Mouse (Mus musculus): ENCODE results near the gene Mrpl20. TPM values are rescaled to one million over a fixed set of nuclear protein-coding genes. Genes with fewer than 3 reads are reported as not detected.
A peak's percentile ranks its signal among the peaks of the same experiment; 100 is the strongest.

The Mrpl20 gene
- total and polyA plus RNA-seq, 3 experiments = 336 to 346 TPM; not detected in 1

GRCm38 (mm10) chr4:155793730-155794129, 8.9 kb upstream of the Mrpl20 start:
- H3K4me1 ChIP-seq (ENCODE audit: control insufficient read depth in 1 of 2, insufficient read depth in 2 of 2, low read length in 2 of 2) = peaks cover under 1 to 1% of the 10 kb centered on the region in 2 experiments; a peak in 3 of 4 replicates
- no peak overlapping the region for H3K4me3 ChIP-seq (ENCODE audit: control insufficient read depth in 1 of 2, insufficient read depth in 1 of 2, low read depth in 2 of 2, low read length in 2 of 2)
- TF ChIP-seq E2F4 (IDR thresholded peaks at IDR 0.05; ENCODE audit: borderline replicate concordance, low read depth, low read length) = no peak
- TF ChIP-seq ETS1 (IDR thresholded peaks at IDR 0.05; ENCODE audit: low read depth, low read length) = no peak
- TF ChIP-seq USF2 (IDR thresholded peaks at IDR 0.05; ENCODE audit: borderline replicate concordance in 1 of 2, insufficient read depth in 1 of 2, low read depth in 1 of 2, low read length in 2 of 2) = no peak
- TF ChIP-seq TCF12 (IDR thresholded peaks at IDR 0.05; ENCODE audit: low read depth, low read length) = no peak
- no peak for TF ChIP-seq MEF2A (IDR thresholded peaks at IDR 0.05; ENCODE audit: extremely low read depth, insufficient replicate concordance, low read depth, low read length, poor library complexity, severe bottlenecking)
- no peak for TF ChIP-seq ZKSCAN1 (IDR thresholded peaks at IDR 0.05; ENCODE audit: low read depth, low read length)
- no peak for TF ChIP-seq CTCF (IDR thresholded peaks at IDR 0.05 in 2 of 3, conservative IDR thresholded peaks at IDR 0.05 in 1 of 3; ENCODE audit: control insufficient read depth in 1 of 3, insufficient read depth in 1 of 3, low read depth in 2 of 3, low read length in 3 of 3, poor library complexity in 1 of 3, severe bottlenecking in 1 of 3)
- H3K79me2 ChIP-seq (ENCODE audit: control insufficient read depth, insufficient read depth, low read length, poor library complexity) = no peaks in the 10 kb centered on the region
- H3K27ac ChIP-seq (ENCODE audit: control insufficient read depth, low read depth, low read length) = no peak overlapping the region
- H3K27me3 ChIP-seq (ENCODE audit: control insufficient read depth in 1 of 2, insufficient read depth in 2 of 2, low read length in 2 of 2) = 0 out of 4 replicates have a peak, but pooled peaks cover 0 to 4% of the 10 kb centered on the region in 2 experiments
- H3K9ac ChIP-seq (ENCODE audit: control insufficient read depth, low read depth, low read length, poor library complexity, severe bottlenecking) = no peak overlapping the region
- no peak for DNase-seq (ENCODE audit: low read depth, low spot score)
- H3K36me3 ChIP-seq (ENCODE audit: control insufficient read depth in 1 of 2, insufficient read depth in 2 of 2, low read length in 2 of 2) = peaks cover 0 to under 1% of the 10 kb centered on the region in 2 experiments; a peak in 2 of 4 replicates
- no peaks in the 10 kb centered on the region for H3K9me3 ChIP-seq (replicated peaks; ENCODE audit: insufficient read depth, low read length)

GRCm38 (mm10) chr4:155802075-155802474, 603 bp upstream of the Mrpl20 start:
- peak overlapping the region; percentile 71 for H3K27ac ChIP-seq (ENCODE audit: control insufficient read depth, low read depth, low read length)
- TF ChIP-seq CTCF (IDR thresholded peaks at IDR 0.05 in 2 of 3, conservative IDR thresholded peaks at IDR 0.05 in 1 of 3; ENCODE audit: control insufficient read depth in 1 of 3, insufficient read depth in 1 of 3, low read depth in 2 of 3, low read length in 3 of 3, poor library complexity in 1 of 3, severe bottlenecking in 1 of 3) (no peak), MAX (IDR thresholded peaks at IDR 0.05; ENCODE audit: low read length) (peak; percentile 27; the same call in 1 of the 2 replicates), ETS1 (IDR thresholded peaks at IDR 0.05; ENCODE audit: low read depth, low read length) (0 out of 2 replicates have a peak, but pooled peaks have one; percentile 12), ZC3H11A (IDR thresholded peaks at IDR 0.05; ENCODE audit: low read depth, low read length) (no peak), HCFC1 (IDR thresholded peaks at IDR 0.05; ENCODE audit: low read depth, low read length) (no peak), TAL1 (IDR thresholded peaks at IDR 0.05; ENCODE audit: low read length) (peak; percentile 62), BHLHE40 (IDR thresholded peaks at IDR 0.05; ENCODE audit: borderline replicate concordance, low read depth, low read length) (no peak), TCF12 (IDR thresholded peaks at IDR 0.05; ENCODE audit: low read depth, low read length) (0 out of 2 replicates have a peak, but pooled peaks have one; percentile 13), GATA1 (IDR thresholded peaks at IDR 0.05; ENCODE audit: low read depth, low read length) (0 out of 2 replicates have a peak, but pooled peaks have one; percentile 15), RCOR1 (IDR thresholded peaks at IDR 0.05; ENCODE audit: low read depth, low read length) (0 out of 2 replicates have a peak, but pooled peaks have one; percentile 26), USF2 (IDR thresholded peaks at IDR 0.05; ENCODE audit: borderline replicate concordance in 1 of 2, insufficient read depth in 1 of 2, low read depth in 1 of 2, low read length in 2 of 2) (no peak), EP300 (IDR thresholded peaks at IDR 0.05; ENCODE audit: low read depth in 1 of 2, low read length in 2 of 2) (peak in 1 of 2 experiments; percentile 40; a peak in 1 of 4 replicates), ELF1 (IDR thresholded peaks at IDR 0.05; ENCODE audit: low read depth, low read length) (no peak)
- DNase-seq (ENCODE audit: low read depth, low spot score) = peak; percentile 57
- H3K27me3 ChIP-seq (ENCODE audit: control insufficient read depth in 1 of 2, insufficient read depth in 2 of 2, low read length in 2 of 2) = no peaks in the 10 kb centered on the region
- H3K79me2 ChIP-seq (ENCODE audit: control insufficient read depth, insufficient read depth, low read length, poor library complexity) = peaks cover 27% of the 10 kb centered on the region
- peak overlapping the region; percentile 6; the same call in 1 of the 2 replicates for H3K9ac ChIP-seq (ENCODE audit: control insufficient read depth, low read depth, low read length, poor library complexity, severe bottlenecking)
- H3K4me1 ChIP-seq (ENCODE audit: control insufficient read depth in 1 of 2, insufficient read depth in 2 of 2, low read length in 2 of 2) = peaks cover 11 to 15% of the 10 kb centered on the region in 2 experiments
- peak overlapping the region; percentile 9 to 93 for H3K4me3 ChIP-seq (ENCODE audit: control insufficient read depth in 1 of 2, insufficient read depth in 1 of 2, low read depth in 2 of 2, low read length in 2 of 2)
- H3K9me3 ChIP-seq (replicated peaks; ENCODE audit: insufficient read depth, low read length) = no peaks in the 10 kb centered on the region
- peaks cover 5 to 24% of the 10 kb centered on the region in 2 experiments for H3K36me3 ChIP-seq (ENCODE audit: control insufficient read depth in 1 of 2, insufficient read depth in 2 of 2, low read length in 2 of 2)

Measured in MEL (cell line).